Mouse (Mus musculus) C2C12 (cell line): ENCODE results near the gene Sart1. TPM values are rescaled to one million over a fixed set of nuclear protein-coding genes. Genes with fewer than 3 reads are reported as not detected.

Source experiments
- H3K27me3 ChIP-seq: one replicate; pipeline ENCODE4 v1.6.1; 2011; ENCODE audit not compliant: control insufficient read depth, insufficient read depth, insufficient read length
- H3K36me3 ChIP-seq: one replicate; pipeline ENCODE4 v1.6.1; 2011; ENCODE audit not compliant: control insufficient read depth, insufficient read depth
- H3K4me3 ChIP-seq: one replicate; pipeline ENCODE4 v1.5.1; 2011; ENCODE audit warnings: mild to moderate bottlenecking, control low read depth; ENCODE audit not compliant: poor library complexity, insufficient read depth, severe bottlenecking
- H3K79me2 ChIP-seq: one replicate; pipeline ENCODE4 v1.6.1; 2011; ENCODE audit not compliant: control insufficient read depth, insufficient read depth
- H3K79me3 ChIP-seq: one replicate; pipeline ENCODE4 v1.6.1; 2011; ENCODE audit warnings: low read depth, control low read depth
- H3ac ChIP-seq: one replicate; pipeline ENCODE3; 2011; ENCODE audit warnings: low read depth; ENCODE audit not compliant: control insufficient read depth, insufficient read length
- CEBPB ChIP-seq: IDR thresholded peaks from one replicate; pipeline ENCODE4 v1.6.1; 2011; ENCODE audit warnings: low read depth, mild to moderate bottlenecking, control low read depth, moderate library complexity
- CTCF ChIP-seq: IDR thresholded peaks from one replicate; pipeline ENCODE4 v1.5.1; 2011; ENCODE audit not compliant: control insufficient read depth, insufficient read depth, insufficient read length
- FOSL1 ChIP-seq: IDR thresholded peaks from one replicate; pipeline ENCODE4 v1.8.0; 2011; ENCODE audit warnings: mild to moderate bottlenecking, low read length; ENCODE audit not compliant: poor library complexity, insufficient read depth, severe bottlenecking
- MAX ChIP-seq: IDR thresholded peaks from one replicate; pipeline ENCODE4 v1.6.1; 2011; ENCODE audit warnings: mild to moderate bottlenecking, control low read depth
- MYOD1 ChIP-seq: IDR thresholded peaks from one replicate; pipeline ENCODE4 v1.6.1; 2011; ENCODE audit warnings: low read depth; ENCODE audit not compliant: control insufficient read depth, insufficient read length
- MYOG ChIP-seq: IDR thresholded peaks from one replicate; pipeline ENCODE4 v1.6.1; 2011; ENCODE audit not compliant: control insufficient read depth, insufficient read length; ENCODE audit errors: extremely low read depth
- USF1 ChIP-seq: IDR thresholded peaks from one replicate; pipeline ENCODE4 v1.6.1; 2011; ENCODE audit warnings: low read depth, mild to moderate bottlenecking, control low read depth, moderate library complexity
- polyA plus RNA-seq: library from polyadenylated mRNA; unstranded; fragments of >200 nt; fragmentation: generic; extraction: Trizol; gene quantifications from one replicate; pipeline ENCODE4 v1.2.1, GENCODE M21; 2012; ENCODE audit warnings: missing spikeins

Gene Sart1
- polyA plus RNA-seq, 1 experiment = 68.5 TPM

DNA sequence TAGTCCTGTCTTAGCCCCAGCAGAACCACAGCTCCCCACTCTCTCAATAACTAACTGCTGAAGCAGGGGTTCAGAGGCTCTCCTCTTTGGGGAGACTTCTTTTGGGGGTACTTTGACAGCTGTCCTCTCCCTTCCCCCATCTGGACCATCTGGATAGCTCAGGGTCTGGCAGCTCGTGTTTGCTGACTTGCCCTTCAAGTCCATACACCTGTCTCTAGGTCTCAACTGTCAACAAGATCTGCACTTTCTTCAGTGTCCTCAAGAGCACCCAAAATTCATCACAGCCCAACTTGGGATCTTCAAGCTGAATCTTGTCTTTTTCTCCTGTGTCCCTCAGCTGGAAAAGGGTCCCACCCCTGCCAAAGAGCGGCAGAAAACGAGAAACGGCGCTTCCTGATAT is 33.3 kb upstream of the Sart1 start:
- no peak overlapping the region for H3K4me3 ChIP-seq
- peaks cover 28% of the 10 kb centered on the region for H3K79me3 ChIP-seq
- peaks cover 41% of the 10 kb centered on the region for H3K36me3 ChIP-seq
- peaks cover 47% of the 10 kb centered on the region for H3K79me2 ChIP-seq
- TF ChIP-seq MYOD1 = peak; percentile 29
- TF ChIP-seq FOSL1 = no peak
- no peaks in the 10 kb centered on the region for H3K27me3 ChIP-seq
- no peak overlapping the region for H3ac ChIP-seq

DNA sequence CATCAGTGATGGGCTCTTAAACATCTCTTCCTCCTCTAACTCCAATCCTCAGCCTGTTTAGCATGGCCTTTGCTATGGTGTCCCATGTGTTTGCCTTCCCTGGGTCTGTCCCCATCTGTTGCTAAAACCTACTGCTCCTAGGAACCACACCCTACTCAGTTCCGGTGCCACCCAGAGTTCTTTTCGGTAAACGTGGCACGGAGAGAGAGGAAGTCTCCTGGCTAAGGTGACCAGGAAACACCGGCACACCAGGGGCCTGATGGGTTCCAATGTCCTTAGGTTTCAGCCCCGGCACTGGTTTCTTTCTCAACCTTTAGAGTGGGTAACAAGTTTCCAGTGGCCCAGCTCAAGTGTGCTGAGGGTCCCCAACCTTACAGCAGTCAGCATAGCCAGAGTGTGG is 32.1 kb upstream of the Sart1 start:
- peaks cover 16% of the 10 kb centered on the region for H3K79me3 ChIP-seq
- no peaks in the 10 kb centered on the region for H3K27me3 ChIP-seq
- peaks cover 33% of the 10 kb centered on the region for H3K36me3 ChIP-seq

DNA sequence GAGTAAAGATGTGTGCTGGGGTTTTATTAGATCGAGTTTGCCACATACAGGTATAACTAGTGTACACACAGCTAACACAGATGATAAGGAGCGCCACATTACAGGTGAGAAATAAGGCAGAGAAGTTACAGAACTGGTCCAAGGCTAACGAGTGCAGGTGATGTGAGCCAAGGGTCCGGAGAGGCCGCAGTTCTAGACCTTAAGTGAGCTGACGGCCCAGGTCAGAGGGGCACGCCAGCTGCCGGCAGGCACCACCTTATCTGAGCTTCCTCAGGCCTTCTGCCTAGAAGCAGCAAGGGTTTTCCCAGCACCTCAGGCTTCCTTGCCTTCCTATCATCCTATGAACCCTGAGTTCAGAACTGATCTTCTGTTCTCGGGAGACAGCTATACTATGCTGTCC is 31.1 kb upstream of the Sart1 start:
- peaks cover 33% of the 10 kb centered on the region for H3K36me3 ChIP-seq
- H3K79me2 ChIP-seq = peaks cover 29% of the 10 kb centered on the region
- H3K79me3 ChIP-seq = peaks cover 13% of the 10 kb centered on the region
- H3K4me3 ChIP-seq = no peak overlapping the region
- no peaks in the 10 kb centered on the region for H3K27me3 ChIP-seq
- no peak overlapping the region for H3ac ChIP-seq
- TF ChIP-seq MYOD1 (no peak), CEBPB (no peak), MAX (no peak), CTCF (no peak), FOSL1 (no peak), USF1 (no peak)

More for the DNA sequence above, 32.1 kb upstream of the Sart1 start:
- TF ChIP-seq MYOD1 (no peak), MYOG (no peak), CEBPB (no peak), FOSL1 (no peak), CTCF (no peak), MAX (no peak), USF1 (no peak)
- H3K79me2 ChIP-seq = peaks cover 35% of the 10 kb centered on the region
- H3ac ChIP-seq = no peak overlapping the region
- no peak overlapping the region for H3K4me3 ChIP-seq

DNA sequence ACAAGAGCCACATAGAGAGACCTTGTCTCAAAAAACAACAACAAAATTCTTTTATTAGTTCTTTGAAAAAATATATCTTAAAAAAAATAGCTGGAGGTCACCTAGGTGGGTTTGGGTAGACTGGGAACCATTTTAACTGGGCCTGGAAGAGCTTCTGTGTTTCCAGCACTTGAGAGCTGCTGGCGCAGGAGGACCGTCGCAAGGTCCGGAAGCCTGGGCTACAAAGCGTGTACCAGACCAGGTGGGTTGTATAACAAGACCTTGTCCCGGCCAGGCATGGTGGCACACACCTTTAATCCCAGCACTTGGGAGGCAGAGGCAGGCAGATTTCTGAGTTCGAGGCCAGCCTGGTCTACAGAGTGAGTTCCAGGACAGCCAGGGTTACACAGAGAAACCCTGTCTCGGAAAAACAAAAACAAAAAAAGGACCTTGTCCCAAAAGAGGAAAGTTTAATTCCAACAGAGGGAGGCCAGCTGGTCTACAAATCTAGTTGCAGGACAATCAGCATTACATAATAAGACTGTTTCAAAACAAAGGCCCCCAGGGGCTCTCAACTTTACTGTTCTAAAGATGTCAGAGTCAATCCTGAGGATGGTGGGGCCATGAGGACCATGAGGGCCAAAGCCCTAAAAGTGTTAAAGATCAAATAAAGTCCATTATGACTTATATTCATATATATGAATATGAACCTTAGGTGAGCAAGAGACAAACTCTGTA is 30.4 kb upstream of the Sart1 start:
- Histone ChIP-seq H3K79me2 (peaks cover 23% of the 10 kb centered on the region), H3K4me3 (no peak overlapping the region), H3ac (no peak overlapping the region), H3K79me3 (peaks cover 12% of the 10 kb centered on the region), H3K36me3 (peaks cover 33% of the 10 kb centered on the region), H3K27me3 (no peaks in the 10 kb centered on the region)
- TF ChIP-seq MYOG (no peak), FOSL1 (no peak), MAX (no peak), USF1 (no peak), MYOD1 (no peak), CTCF (no peak), CEBPB (no peak)

DNA sequence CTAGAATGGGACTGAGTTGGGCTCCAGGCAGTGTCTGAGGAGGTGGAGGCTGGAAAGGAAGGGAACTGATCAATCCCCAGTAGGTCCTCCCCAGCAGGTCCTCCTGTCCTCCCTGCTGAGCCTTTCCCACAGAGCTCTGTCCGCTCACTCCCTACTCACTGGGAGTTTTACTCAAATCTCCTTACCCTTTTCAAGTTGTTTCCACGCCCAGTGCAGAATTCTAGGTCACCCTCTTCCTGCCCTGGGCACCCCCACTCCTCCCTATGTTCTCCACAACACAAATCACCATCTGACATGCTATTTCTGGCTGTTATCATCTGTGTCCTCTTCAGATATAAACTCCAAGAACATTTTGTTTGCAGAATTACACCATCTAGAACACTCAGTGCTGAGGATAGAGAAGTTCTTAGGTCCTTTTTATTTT is 26.0 kb upstream of the Sart1 start:
- H3K36me3 ChIP-seq = no peaks in the 10 kb centered on the region
- TF ChIP-seq MAX (no peak), CEBPB (no peak), MYOD1 (no peak), CTCF (no peak), MYOG (no peak), USF1 (no peak), FOSL1 (no peak)
- H3K79me3 ChIP-seq = no peaks in the 10 kb centered on the region
- H3K4me3 ChIP-seq = no peak overlapping the region
- no peaks in the 10 kb centered on the region for H3K27me3 ChIP-seq
- no peaks in the 10 kb centered on the region for H3K79me2 ChIP-seq
- no peak overlapping the region for H3ac ChIP-seq

DNA sequence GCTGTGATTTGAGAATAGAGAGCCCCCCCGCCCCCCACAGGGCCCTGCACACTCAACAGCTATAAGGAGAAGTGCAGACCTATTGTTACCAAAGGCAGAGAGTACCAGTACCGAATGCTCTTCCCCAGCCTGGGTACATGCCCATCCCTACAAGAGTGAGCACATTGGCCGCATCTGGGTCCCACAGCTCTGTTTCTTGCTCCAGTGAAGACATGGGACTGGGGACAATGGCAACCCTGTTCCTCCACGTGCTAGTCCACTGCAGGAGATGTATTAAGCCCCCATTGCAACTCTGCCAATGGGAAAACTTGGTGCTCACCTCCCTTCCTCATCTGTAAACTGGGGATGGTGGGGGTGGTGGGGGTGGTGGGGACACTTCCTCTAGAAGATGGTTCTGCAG is 25.3 kb upstream of the Sart1 start:
- TF ChIP-seq MYOD1 (no peak), CEBPB (no peak)
- Histone ChIP-seq H3K4me3 (no peak overlapping the region), H3K27me3 (no peaks in the 10 kb centered on the region), H3K36me3 (no peaks in the 10 kb centered on the region), H3K79me3 (no peaks in the 10 kb centered on the region), H3ac (no peak overlapping the region), H3K79me2 (no peaks in the 10 kb centered on the region)
